Mouse (Mus musculus): ENCODE results near the gene Nt5c. TPM values are rescaled to one million over a fixed set of nuclear protein-coding genes. Genes with fewer than 3 reads are reported as not detected.
"Not testable (repeated sequence)": the region's sequence is repeated elsewhere in the genome, so short reads cannot be mapped to it uniquely, and the experiment has no call there.

Gene Nt5c
- polyA plus RNA-seq, 1 experiment from 2014 or later, result 76.0 TPM

GRCm38 (mm10) chr11:115457405-115457804 is 34.3 kb downstream of the Nt5c start:
- ATAC-seq (ENCODE audit: insufficient read depth) (peak; percentile 52; the same call in 1 of the 2 replicates), DNase-seq (peak; percentile 66)
- Histone ChIP-seq H3K4me2 (no peak overlapping the region), H3K4me1 (ENCODE audit: insufficient read depth) (no peaks in the 10 kb centered on the region), H3K9ac (no peak overlapping the region), H3K9me3 (ENCODE audit: low read depth, low read length) (no peaks in the 10 kb centered on the region), H3K4me3 (ENCODE audit: low read depth, low read length) (no peak overlapping the region), H3K36me3 (ENCODE audit: insufficient read depth) (no peaks in the 10 kb centered on the region), H3K27ac (ENCODE audit: low read depth) (0 out of 2 replicates have a peak overlapping the region, but pooled peaks have one; percentile 4), H3K27me3 (ENCODE audit: insufficient read depth, low read length) (no peaks in the 10 kb centered on the region)
- no peak for TF ChIP-seq CTCF (IDR thresholded peaks at IDR 0.05; ENCODE audit: low read depth)
- 16% methylated on average over 6 of the region's 6 CpGs for WGBS

GRCm38 (mm10) chr11:115456182-115456581 is 35.5 kb downstream of the Nt5c start:
- Histone ChIP-seq H3K27ac (ENCODE audit: low read depth) (no peak overlapping the region), H3K27me3 (ENCODE audit: insufficient read depth, low read length) (no peaks in the 10 kb centered on the region), H3K4me3 (ENCODE audit: low read depth, low read length) (no peak overlapping the region), H3K4me1 (ENCODE audit: insufficient read depth) (no peaks in the 10 kb centered on the region), H3K9me3 (ENCODE audit: low read depth, low read length) (no peaks in the 10 kb centered on the region), H3K36me3 (ENCODE audit: insufficient read depth) (no peaks in the 10 kb centered on the region), H3K4me2 (no peak overlapping the region), H3K9ac (no peak overlapping the region)
- WGBS, result 83% methylated on average over 5 of the region's 5 CpGs
- no peak for ATAC-seq (ENCODE audit: insufficient read depth)
- no peak for TF ChIP-seq CTCF (IDR thresholded peaks at IDR 0.05; ENCODE audit: low read depth)
- DNase-seq, result no peak

- Histone ChIP-seq H3K4me3 (ENCODE audit: low read depth, low read length) (no peak overlapping the region), H3K27ac (ENCODE audit: low read depth) (no peak overlapping the region), H3K4me2 (no peak overlapping the region), H3K9ac (no peak overlapping the region), H3K4me1 (ENCODE audit: insufficient read depth) (no peaks in the 10 kb centered on the region), H3K36me3 (ENCODE audit: insufficient read depth) (no peaks in the 10 kb centered on the region), H3K27me3 (ENCODE audit: insufficient read depth, low read length) (no peaks in the 10 kb centered on the region), H3K9me3 (ENCODE audit: low read depth, low read length) (no peaks in the 10 kb centered on the region)
- WGBS, result 87% methylated on average over 15 of the region's 15 CpGs
- TF ChIP-seq CTCF (IDR thresholded peaks at IDR 0.05; ENCODE audit: low read depth), result peak; percentile 23; the same call in 1 of the 2 replicates
- ATAC-seq (ENCODE audit: insufficient read depth), result no peak
- DNase-seq, result no peak
Measured at GRCm38 (mm10) chr11:115455619-115456018, 36.0 kb downstream of the Nt5c start.

- WGBS, result 83% methylated on average over 6 of the region's 6 CpGs
Measured at GRCm38 (mm10) chr11:115454822-115455221, 36.8 kb downstream of the Nt5c start.

GRCm38 (mm10) chr11:115453306-115453705 is 38.4 kb downstream of the Nt5c start:
- H3K4me2 ChIP-seq, result no peak overlapping the region
- no peak for TF ChIP-seq CTCF (IDR thresholded peaks at IDR 0.05; ENCODE audit: low read depth)
- H3K27ac ChIP-seq (ENCODE audit: low read depth), result no peak overlapping the region
- no peaks in the 10 kb centered on the region for H3K4me1 ChIP-seq (ENCODE audit: insufficient read depth)
- H3K27me3 ChIP-seq (ENCODE audit: insufficient read depth, low read length), result no peaks in the 10 kb centered on the region
- no peaks in the 10 kb centered on the region for H3K9me3 ChIP-seq (ENCODE audit: low read depth, low read length)
- no peak for DNase-seq
- H3K36me3 ChIP-seq (ENCODE audit: insufficient read depth), result no peaks in the 10 kb centered on the region
- WGBS, result 52% methylated on average over 4 of the region's 4 CpGs
- no peak overlapping the region for H3K9ac ChIP-seq
- ATAC-seq (ENCODE audit: insufficient read depth), result no peak
- H3K4me3 ChIP-seq (ENCODE audit: low read depth, low read length), result no peak overlapping the region

More at GRCm38 (mm10) chr11:115454822-115455221, 36.8 kb downstream of the Nt5c start:
- H3K27me3 ChIP-seq (ENCODE audit: insufficient read depth, low read length); H3K36me3 ChIP-seq (ENCODE audit: insufficient read depth); H3K4me1 ChIP-seq (ENCODE audit: insufficient read depth); DNase-seq; ATAC-seq (ENCODE audit: insufficient read depth); H3K9ac ChIP-seq; H3K4me3 ChIP-seq (ENCODE audit: low read depth, low read length); H3K9me3 ChIP-seq (ENCODE audit: low read depth, low read length); H3K27ac ChIP-seq (ENCODE audit: low read depth); H3K4me2 ChIP-seq: not testable (repeated sequence)
- TF ChIP-seq CTCF (IDR thresholded peaks at IDR 0.05; ENCODE audit: low read depth), result peak; percentile 9; the same call in 1 of the 2 replicates

- H3K36me3 ChIP-seq (ENCODE audit: insufficient read depth), result no peaks in the 10 kb centered on the region
- 79% methylated on average over 7 of the region's 7 CpGs for WGBS
- H3K9ac ChIP-seq, result no peak overlapping the region
- no peak for DNase-seq
- TF ChIP-seq CTCF (IDR thresholded peaks at IDR 0.05; ENCODE audit: low read depth), result no peak
- no peak overlapping the region for H3K4me2 ChIP-seq
- no peaks in the 10 kb centered on the region for H3K4me1 ChIP-seq (ENCODE audit: insufficient read depth)
- no peak overlapping the region for H3K27ac ChIP-seq (ENCODE audit: low read depth)
- no peak overlapping the region for H3K4me3 ChIP-seq (ENCODE audit: low read depth, low read length)
- ATAC-seq (ENCODE audit: insufficient read depth), result no peak
- no peaks in the 10 kb centered on the region for H3K27me3 ChIP-seq (ENCODE audit: insufficient read depth, low read length)
- no peaks in the 10 kb centered on the region for H3K9me3 ChIP-seq (ENCODE audit: low read depth, low read length)
Measured at GRCm38 (mm10) chr11:115452281-115452860, 39.3 kb downstream of the Nt5c start.

- H3K27ac ChIP-seq (ENCODE audit: low read depth), result no peak overlapping the region
- no peaks in the 10 kb centered on the region for H3K36me3 ChIP-seq (ENCODE audit: insufficient read depth)
- H3K9me3 ChIP-seq (ENCODE audit: low read depth, low read length), result no peaks in the 10 kb centered on the region
- H3K4me1 ChIP-seq (ENCODE audit: insufficient read depth), result no peaks in the 10 kb centered on the region
- ATAC-seq (ENCODE audit: insufficient read depth), result no peak
- DNase-seq, result no peak
- no peaks in the 10 kb centered on the region for H3K27me3 ChIP-seq (ENCODE audit: insufficient read depth, low read length)
- TF ChIP-seq CTCF (IDR thresholded peaks at IDR 0.05; ENCODE audit: low read depth), result no peak
- H3K4me3 ChIP-seq (ENCODE audit: low read depth, low read length), result no peak overlapping the region
- H3K9ac ChIP-seq, result no peak overlapping the region
- WGBS, result 79% methylated on average over 8 of the region's 8 CpGs
- H3K4me2 ChIP-seq, result no peak overlapping the region
Measured at GRCm38 (mm10) chr11:115451781-115452241, 39.9 kb downstream of the Nt5c start.
